Mouse (Mus musculus) kidney, adult 2 months (tissue): ENCODE measurements at regions not wholly inside any gene's neighbourhood (a gene's known extent, or its start where the extent isn't known, plus 50 kb on each side); places are given as distances from the start of the nearest gene placed in this dataset.
A peak's percentile ranks its signal among the peaks of the same experiment; 100 is the strongest.

Experiments
- DNase-seq: peaks from one replicate; pipeline ENCODE4 v3.0.0; 2021
- H3K27ac ChIP-seq: fragments of 200-500 bp; 2 replicates; pipeline ENCODE4 v1.5.1; 2012; ENCODE audit warnings: low read depth, low read length, control low read depth, inconsistent platforms; ENCODE audit not compliant: insufficient read depth
- H3K27me3 ChIP-seq: fragments of 200-500 bp; replicated peaks from 2 replicates; pipeline ENCODE4 v1.6.1; 2012; ENCODE audit warnings: mild to moderate bottlenecking, moderate library complexity, low read length, inconsistent platforms; ENCODE audit not compliant: control insufficient read depth, insufficient read depth
- H3K36me3 ChIP-seq: fragments of 200-500 bp; 2 replicates; pipeline ENCODE4 v1.6.1; 2012; ENCODE audit warnings: mild to moderate bottlenecking, moderate library complexity, low read length, inconsistent platforms; ENCODE audit not compliant: control insufficient read depth, insufficient read depth
- H3K4me1 ChIP-seq: fragments of 200-500 bp; 2 replicates; pipeline ENCODE4 v1.6.1; 2011; ENCODE audit warnings: low read length; ENCODE audit not compliant: control insufficient read depth, insufficient read depth
- H3K4me3 ChIP-seq: fragments of 200-500 bp; 2 replicates; pipeline ENCODE4 v1.5.1; 2011; ENCODE audit warnings: mild to moderate bottlenecking, low read depth, low read length, control low read depth; ENCODE audit not compliant: insufficient read depth
- CTCF ChIP-seq: fragments of 200-500 bp; conservative IDR thresholded peaks from 2 replicates; pipeline ENCODE4 v1.5.1; 2011; ENCODE audit warnings: low read depth, mild to moderate bottlenecking, control low read depth, low read length, moderate library complexity, mixed read lengths; ENCODE audit not compliant: insufficient read depth, insufficient read length
- POLR2A ChIP-seq: fragments of 200-500 bp; IDR thresholded peaks from one replicate; pipeline ENCODE4 v1.6.1; 2011; ENCODE audit warnings: low read depth, low read length, control low read depth
- WGBS: fragments of 180-500 bp; shearing (Covaris S2); methylation state at CpG from one replicate; pipeline ENCODE4 v1.1.7; 2018; 5-methylcytosine and 5-hydroxymethylcytosine counted together

DNA sequence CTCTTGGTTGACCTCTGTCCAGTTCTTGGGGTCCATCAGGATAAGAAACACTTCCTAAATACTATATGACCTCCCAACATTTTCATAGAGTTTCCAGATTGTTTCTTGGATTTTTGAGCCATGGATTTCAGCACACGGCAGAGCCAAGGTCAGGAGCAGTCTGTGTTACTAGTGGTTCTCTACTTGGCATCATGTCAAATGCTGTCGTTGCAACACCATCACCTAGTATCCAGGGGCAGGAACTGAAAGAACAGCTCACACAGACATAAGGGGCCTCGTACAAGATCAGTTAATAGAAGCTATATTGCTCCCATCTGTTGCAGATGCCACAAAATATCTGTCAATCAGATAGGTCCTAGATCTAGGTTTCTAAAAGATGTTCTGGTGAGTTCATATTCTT lies 173.1 kb downstream of the Trib2 start:
- no peak for TF ChIP-seq CTCF
- no peak for TF ChIP-seq POLR2A
- Histone ChIP-seq H3K27me3 (no peaks in the 10 kb centered on the region), H3K4me1 (no peaks in the 10 kb centered on the region; the same call in 1 of the 2 replicates), H3K4me3 (no peak overlapping the region), H3K27ac (no peak overlapping the region), H3K36me3 (no peaks in the 10 kb centered on the region)
- DNase-seq = peak; percentile 8
- WGBS = 35% methylated on average over 3 of the region's 3 CpGs

DNA sequence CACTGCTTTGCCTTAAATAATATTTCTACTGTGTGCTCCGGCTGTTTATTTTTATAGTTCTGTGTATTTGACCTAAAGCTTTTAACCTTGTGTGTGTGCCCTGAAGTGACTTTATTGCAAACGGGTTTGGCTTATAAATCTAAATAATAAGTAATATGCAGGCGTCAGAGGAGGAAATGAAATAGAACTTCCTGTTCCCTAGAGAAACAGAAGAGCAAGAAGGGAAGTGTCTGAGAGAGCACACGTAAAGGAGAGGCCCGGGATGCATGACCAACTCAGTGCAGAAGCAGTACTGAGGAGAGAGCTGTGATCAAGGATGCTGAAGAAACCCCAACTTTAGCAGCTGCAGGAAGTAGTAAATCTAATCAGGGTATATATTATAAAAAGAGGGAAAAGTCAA lies 176.4 kb downstream of the Trib2 start:
- Histone ChIP-seq H3K4me1 (no peaks in the 10 kb centered on the region; the same call in 1 of the 2 replicates), H3K27me3 (no peaks in the 10 kb centered on the region), H3K4me3 (no peak overlapping the region), H3K27ac (peak overlapping the region; percentile 62; the same call in 1 of the 2 replicates), H3K36me3 (no peaks in the 10 kb centered on the region)
- TF ChIP-seq POLR2A = no peak
- TF ChIP-seq CTCF = no peak
- 32% methylated on average over 5 of the region's 5 CpGs for WGBS
- peak; percentile 48 for DNase-seq

DNA sequence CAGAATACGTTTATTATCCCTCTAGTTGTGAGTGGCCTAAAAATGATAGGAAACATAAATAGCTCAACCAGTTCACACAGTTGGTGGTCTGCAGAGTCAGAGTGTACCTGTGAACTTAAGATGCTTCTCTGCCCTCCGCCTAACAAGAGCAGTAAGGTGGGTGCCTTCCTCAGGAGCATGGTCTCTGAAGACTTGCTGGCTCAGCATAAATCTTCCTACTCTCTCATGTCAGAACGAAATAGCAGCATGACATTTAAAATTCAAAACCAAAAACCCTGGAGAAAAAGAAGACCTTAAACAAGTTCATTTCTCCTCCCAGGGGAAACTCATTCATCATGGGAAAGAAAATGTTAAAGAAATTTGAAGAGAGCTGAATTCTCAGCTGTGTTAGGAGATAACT lies 186.8 kb downstream of the Trib2 start:
- 82% methylated on average over 3 of the region's 3 CpGs for WGBS
- no peaks in the 10 kb centered on the region for H3K27me3 ChIP-seq

DNA sequence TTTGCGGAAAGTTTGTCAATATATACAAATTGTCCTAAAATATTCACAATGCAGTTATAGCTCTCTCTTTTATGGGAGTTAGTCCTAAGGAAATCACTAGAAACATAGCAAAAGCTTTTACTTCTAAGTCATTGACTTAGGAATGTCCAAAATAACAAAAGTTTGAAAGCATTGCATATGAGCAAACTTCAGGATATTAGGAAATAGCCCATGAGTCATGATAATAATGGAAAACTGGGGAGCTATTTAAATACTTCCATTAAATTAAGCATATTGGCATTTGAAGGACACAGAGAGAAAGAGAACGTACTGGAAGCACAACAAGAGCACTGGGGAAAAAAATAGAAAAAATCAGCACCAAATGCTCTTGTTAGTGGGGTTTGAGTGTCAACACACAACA lies 197.2 kb downstream of the Trib2 start:
- Histone ChIP-seq H3K4me3 (no peak overlapping the region), H3K4me1 (no peaks in the 10 kb centered on the region), H3K27ac (no peak overlapping the region), H3K27me3 (no peaks in the 10 kb centered on the region), H3K36me3 (no peaks in the 10 kb centered on the region)
- no peak for DNase-seq
- TF ChIP-seq POLR2A (no peak), CTCF (no peak)
- WGBS = 84% methylated on average over 2 of the region's 2 CpGs

More for the DNA sequence above, 186.8 kb downstream of the Trib2 start:
- TF ChIP-seq POLR2A = no peak
- TF ChIP-seq CTCF = no peak
- Histone ChIP-seq H3K36me3 (no peaks in the 10 kb centered on the region), H3K4me3 (no peak overlapping the region), H3K4me1 (no peaks in the 10 kb centered on the region), H3K27ac (no peak overlapping the region)
- no peak for DNase-seq

DNA sequence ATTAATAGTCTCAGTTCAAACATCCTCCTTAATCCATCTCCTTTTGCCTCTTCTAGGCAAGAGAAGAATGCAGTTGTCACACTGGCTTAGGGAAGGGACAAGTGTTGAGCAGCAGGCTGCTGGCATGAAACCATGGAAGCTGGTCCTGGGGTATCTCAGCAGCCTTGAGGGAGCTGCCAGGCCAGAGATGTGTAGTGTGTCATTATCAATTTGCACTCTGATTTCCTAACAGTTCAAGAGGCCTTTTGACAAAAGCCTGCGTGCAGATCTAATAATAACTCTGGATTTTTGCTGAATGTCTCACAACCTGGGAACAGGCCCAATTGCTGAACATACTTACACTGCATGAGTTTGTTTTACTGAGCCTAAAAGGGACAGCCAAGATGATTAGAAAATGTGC lies 199.4 kb downstream of the Trib2 start:
- no peaks in the 10 kb centered on the region for H3K36me3 ChIP-seq
- no peaks in the 10 kb centered on the region for H3K27me3 ChIP-seq
- TF ChIP-seq CTCF (no peak), POLR2A (no peak)
- peak overlapping the region; percentile 65 for H3K27ac ChIP-seq
- WGBS = 79% methylated on average over 1 of the region's 1 CpGs
- peak; percentile 53 for DNase-seq
- H3K4me3 ChIP-seq = no peak overlapping the region
- H3K4me1 ChIP-seq = no peaks in the 10 kb centered on the region

DNA sequence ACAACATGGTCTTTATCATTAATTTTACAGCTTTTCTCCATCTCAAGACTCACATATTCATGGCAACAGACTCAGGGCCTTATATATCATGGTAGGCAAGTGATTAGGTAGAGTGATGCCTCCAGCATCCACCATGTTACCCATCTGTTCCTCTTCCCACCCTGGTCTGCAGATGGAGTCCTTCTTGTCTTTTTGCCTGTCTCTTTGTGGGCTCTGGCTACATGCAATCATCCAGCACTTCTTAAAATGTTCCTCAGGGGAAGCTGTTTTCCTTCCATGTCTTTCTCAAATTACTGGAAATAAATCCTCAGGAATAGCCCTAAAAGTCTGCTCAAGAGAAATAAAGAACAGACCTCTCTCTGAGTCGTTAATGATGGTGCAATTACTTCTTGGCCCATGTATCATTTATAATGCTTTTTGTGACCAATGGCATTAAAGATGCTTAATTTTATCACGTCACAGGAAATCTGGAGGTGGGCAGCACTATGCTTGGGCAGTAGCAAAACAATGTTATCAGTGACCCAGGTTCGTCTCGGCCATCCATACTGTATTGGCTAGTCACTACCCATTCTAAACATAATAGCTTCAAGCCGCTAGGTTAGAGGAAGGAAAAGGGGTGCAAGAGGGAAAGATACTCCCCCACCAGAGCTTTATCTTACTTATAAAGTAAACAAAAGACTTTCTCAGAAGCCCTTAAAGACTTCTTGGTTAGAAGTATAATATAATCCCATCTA lies 204.7 kb downstream of the Trib2 start:
- no peak for DNase-seq
- TF ChIP-seq POLR2A (no peak), CTCF (no peak)
- no peak overlapping the region for H3K4me3 ChIP-seq
- no peaks in the 10 kb centered on the region for H3K4me1 ChIP-seq
- H3K27me3 ChIP-seq = no peaks in the 10 kb centered on the region
- no peak overlapping the region for H3K27ac ChIP-seq
- WGBS = 37% methylated on average over 5 of the region's 5 CpGs
- H3K36me3 ChIP-seq = no peaks in the 10 kb centered on the region

DNA sequence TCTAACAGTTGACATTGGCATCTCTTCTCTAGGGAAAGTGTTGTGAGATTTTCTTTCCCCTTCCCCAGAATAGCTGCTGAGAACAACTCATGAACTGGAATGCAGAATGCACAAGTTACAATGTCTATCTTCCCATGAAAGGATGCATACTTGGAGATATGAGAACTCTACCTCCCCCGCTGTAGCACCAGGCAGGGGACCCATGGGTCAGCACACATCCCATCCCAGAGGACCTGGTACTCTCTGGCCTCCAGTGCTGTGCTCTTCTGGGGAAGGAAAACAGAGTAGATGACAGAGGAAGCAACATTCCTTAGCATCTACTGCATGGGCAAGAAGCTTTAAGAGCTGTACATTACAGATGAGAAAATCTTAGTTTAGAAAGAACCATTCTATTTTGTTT lies 209.6 kb downstream of the Trib2 start:
- no peak for TF ChIP-seq POLR2A
- TF ChIP-seq CTCF = no peak
- Histone ChIP-seq H3K36me3 (no peaks in the 10 kb centered on the region), H3K4me1 (no peaks in the 10 kb centered on the region), H3K27ac (peak overlapping the region; percentile 71), H3K27me3 (no peaks in the 10 kb centered on the region), H3K4me3 (no peak overlapping the region)
- WGBS = 59% methylated on average over 1 of the region's 1 CpGs
- no peak for DNase-seq
